Mouse (Mus musculus) bone marrow macrophage, adult 2 months (primary cell): ENCODE measurements around the gene Myo1f. TPM values are rescaled to one million over a fixed set of nuclear protein-coding genes. Genes with fewer than 3 reads are reported as not detected.

Experiments
- H3K27ac ChIP-seq: 2 replicates; pipeline ENCODE4 v1.5.1; 2012; ENCODE audit warnings: low read depth, low read length; ENCODE audit not compliant: insufficient read depth
- H3K4me1 ChIP-seq: 2 replicates; pipeline ENCODE4 v1.6.1; 2012; ENCODE audit warnings: low read length; ENCODE audit not compliant: control insufficient read depth, insufficient read depth
- H3K4me3 ChIP-seq: 2 replicates; pipeline ENCODE4 v1.5.1; 2012; ENCODE audit warnings: mild to moderate bottlenecking, low read length, moderate library complexity; ENCODE audit not compliant: insufficient read depth
- CTCF ChIP-seq: IDR thresholded peaks from 2 replicates; pipeline ENCODE4 v1.5.1; 2012; ENCODE audit warnings: low read depth, mild to moderate bottlenecking, low read length, moderate library complexity
- POLR2A ChIP-seq: IDR thresholded peaks from 2 replicates; pipeline ENCODE4 v1.6.1; 2012; ENCODE audit warnings: mild to moderate bottlenecking, low read depth, low read length, borderline replicate concordance
- polyA plus RNA-seq: library from polyadenylated mRNA; stranded (reverse); fragments of >200 nt; gene quantifications from 2 replicates; pipeline ENCODE4 v1.2.4, GENCODE M21; 2012; ENCODE audit not compliant: missing spikeins, insufficient read depth, insufficient read length

The Myo1f gene
- 393 and 491 TPM in 2 replicates for polyA plus RNA-seq

DNA sequence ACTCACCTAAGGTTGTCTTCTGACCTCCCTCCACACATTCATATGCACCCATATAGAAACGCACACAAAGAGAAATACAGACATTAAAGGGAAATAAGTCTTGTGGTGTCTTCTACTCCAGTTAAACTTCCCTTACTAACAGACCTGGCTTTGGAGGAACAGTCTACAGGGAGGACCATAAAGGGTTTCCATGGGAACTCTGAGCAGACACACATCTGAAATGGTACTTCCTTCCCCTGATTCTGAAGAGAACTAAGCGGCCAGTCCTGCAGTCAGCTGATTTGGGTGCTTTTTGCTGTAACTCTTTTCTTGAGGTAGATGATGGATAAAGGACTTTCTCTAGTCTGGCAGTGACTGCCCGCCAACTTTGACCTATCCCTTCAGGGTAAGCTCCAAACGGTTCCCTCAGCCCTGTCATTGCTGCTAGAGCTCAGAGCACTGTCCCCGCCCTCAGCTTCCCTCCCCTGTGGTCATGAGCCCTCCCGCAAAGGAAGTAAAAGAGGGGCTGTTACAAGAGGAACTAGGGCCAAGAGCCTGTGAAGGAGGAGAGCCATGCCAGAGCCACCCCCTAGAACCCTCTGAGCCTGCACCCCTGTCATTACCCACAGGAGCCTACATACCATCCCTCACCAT is at the start of gene Myo1f:
Gene Myo1f, plus strand, starts transcription at position 485 of the 633 bp plus-strand sequence.
- TF ChIP-seq CTCF, result no peak
- TF ChIP-seq POLR2A, result peak; percentile 29; the same call in 1 of the 2 replicates
- Histone ChIP-seq H3K4me1 (peaks cover 31% of the 10 kb centered on the region), H3K4me3 (peak within 1 kb of the TSS; percentile 67), H3K27ac (peak within 1 kb of the TSS; percentile 90)

DNA sequence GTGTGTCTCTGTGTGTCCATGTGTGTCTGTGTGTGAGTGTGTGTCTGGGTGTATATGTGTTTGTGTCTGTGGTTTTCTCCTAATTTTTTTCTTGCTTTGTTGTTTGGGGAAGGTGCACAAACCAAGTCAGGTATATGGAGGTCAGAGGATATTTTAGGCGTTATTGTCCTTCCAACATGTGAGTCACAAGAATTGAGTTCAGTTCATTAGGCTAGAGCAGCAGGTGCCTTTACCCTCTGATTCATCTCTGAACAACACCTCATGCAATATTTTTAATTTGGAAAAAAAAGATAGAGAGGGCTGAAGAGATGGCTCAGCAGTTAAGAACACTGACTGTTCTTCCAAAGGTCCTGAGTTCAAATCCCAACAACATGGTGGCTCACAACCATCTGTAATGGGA is 47.1 kb upstream of the Myo1f start:
- no peak overlapping the region for H3K27ac ChIP-seq
- TF ChIP-seq POLR2A (no peak), CTCF (no peak)
- H3K4me3 ChIP-seq, result no peak overlapping the region
- peaks cover 12% of the 10 kb centered on the region for H3K4me1 ChIP-seq

DNA sequence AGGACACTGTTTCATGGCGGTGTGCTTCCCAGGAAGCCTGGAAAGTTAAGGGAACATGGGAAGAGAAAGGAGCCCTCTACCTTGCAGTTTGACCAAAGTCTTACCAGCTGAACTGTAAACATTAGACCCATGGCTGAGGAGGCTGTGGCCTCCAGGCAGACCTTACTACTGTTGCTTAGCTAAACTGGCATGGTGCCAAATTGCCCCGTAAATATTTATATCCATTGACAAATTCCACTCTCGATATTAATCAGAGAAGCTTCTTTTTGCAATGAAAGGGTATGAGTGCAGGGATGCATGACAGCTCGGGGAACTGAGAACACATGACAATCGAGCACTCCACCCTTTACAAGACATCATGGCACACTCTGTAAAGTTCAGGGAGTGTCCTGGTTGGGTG is 45.3 kb upstream of the Myo1f start:
- Histone ChIP-seq H3K4me1 (0 out of 2 replicates have a peak, but pooled peaks cover 2% of the 10 kb centered on the region), H3K27ac (no peak overlapping the region), H3K4me3 (no peak overlapping the region)
- no peak for TF ChIP-seq CTCF
- no peak for TF ChIP-seq POLR2A

DNA sequence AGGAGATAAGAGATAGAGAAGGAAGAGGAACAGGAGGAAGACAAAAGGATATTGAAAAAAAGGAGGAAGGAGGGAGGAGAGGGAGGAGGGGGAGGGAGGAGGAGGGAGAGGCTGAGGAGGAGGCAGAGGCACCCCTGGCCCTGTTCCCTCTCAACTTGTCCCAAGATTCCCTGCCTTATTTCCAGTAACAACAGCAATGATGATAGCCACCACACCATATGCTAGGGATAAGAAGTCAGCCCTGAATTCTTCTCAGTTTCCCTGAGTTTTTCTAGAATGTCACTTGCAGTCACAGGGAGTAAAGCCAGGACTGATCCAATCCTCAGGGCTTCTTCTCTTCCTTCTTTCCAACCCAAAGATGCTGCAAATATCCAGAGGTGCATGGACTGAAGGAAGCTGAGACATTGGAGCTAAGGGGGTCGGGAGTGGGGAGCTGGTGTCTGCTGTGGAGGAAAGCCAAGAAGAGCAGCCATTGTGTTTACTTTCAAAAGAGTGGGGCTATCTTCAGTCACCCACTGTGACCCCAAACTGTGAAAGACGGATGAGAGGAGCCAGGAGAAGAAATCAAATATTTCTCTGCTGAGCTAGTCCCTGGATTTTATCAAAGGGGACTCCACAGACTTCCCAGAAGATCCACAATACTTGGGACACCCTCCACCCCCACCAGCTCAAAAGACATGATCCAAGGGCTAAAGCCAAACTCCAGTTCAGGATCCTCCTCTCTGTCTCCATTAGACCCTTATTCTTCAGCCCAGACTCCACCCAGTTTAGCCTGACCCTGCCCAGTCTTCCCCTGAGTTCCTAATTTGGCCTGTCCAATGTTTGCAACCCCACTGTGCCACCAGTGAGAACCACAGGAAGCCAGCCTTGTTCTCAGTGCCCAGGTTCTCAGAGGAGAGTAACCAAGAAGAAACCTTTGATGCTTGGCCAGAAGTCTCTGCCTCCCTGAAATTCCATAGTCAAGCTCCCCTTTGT is 42.8 kb upstream of the Myo1f start:
- TF ChIP-seq CTCF, result no peak
- no peak for TF ChIP-seq POLR2A
- H3K27ac ChIP-seq, result no peak overlapping the region
- 0 out of 2 replicates have a peak, but pooled peaks cover 2% of the 10 kb centered on the region for H3K4me1 ChIP-seq
- no peak overlapping the region for H3K4me3 ChIP-seq

DNA sequence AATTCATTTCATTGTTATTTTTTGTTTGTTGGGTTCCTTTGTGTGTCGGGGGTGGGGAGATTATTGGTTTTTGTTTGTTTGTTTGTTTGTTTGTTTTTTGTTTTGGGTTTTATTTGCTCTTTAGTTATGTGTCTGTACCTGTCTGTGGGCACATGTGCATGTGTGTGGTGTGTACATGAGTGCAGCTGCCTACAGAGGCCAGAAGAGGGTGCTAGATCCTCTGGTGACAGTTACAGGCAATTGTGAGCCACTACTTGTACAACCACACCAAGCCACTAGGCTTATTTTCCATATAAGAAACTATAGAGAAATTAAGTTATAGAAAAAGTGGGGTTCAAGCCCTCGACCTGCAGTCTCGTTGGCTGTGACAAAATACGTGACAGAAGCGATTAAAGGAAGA is 41.6 kb upstream of the Myo1f start:
- H3K27ac ChIP-seq, result no peak overlapping the region
- H3K4me3 ChIP-seq, result no peak overlapping the region
- H3K4me1 ChIP-seq, result 0 out of 2 replicates have a peak, but pooled peaks cover 2% of the 10 kb centered on the region
- TF ChIP-seq POLR2A (no peak), CTCF (no peak)

DNA sequence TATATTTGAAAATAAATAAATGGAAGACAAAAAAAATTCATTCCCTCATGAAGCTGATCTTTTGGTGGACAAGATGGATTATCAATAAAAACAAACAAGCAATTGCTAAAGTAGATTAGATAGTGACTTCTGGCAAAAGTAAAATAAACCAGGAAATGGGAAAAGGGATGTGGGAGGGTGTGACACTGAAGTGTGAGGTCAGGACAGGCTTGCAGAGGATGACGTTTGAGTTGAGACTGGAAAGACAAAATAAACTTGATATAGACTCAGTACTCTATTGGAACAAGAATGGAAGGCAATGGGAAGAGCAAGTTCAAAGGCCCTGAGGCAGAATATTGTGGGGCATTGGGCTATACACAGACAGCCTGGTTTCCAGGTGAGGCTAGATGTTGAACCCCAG is 35.1 kb upstream of the Myo1f start:
- H3K4me3 ChIP-seq, result no peak overlapping the region
- TF ChIP-seq POLR2A (no peak), CTCF (no peak)

DNA sequence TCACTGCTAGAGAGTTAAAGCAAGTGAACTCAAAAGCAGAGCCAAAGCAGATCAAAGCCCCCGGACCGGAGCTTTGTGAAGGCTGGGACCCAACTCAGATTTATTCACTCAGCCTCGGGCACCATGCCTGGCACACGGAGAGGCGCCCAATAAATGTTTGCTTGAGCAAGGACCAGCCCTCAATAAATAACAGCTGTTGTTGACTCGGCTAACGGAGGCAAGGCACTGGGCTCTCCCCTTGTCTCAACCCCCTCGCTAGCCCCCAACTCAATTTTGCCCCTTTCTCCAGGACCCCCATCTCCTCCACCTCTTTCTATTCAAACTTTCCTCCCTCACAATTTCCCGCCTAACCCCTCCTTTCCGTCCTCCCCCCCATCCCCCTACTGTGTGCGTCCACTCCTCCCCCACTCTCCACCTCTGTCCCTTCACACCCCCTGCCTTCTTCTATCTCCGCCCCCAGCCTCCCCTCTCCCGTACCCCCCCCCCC is 32.0 kb upstream of the Myo1f start:
- no peak overlapping the region for H3K27ac ChIP-seq
- no peak for TF ChIP-seq POLR2A
- no peak for TF ChIP-seq CTCF
- peak overlapping the region; percentile 86; the same call in 1 of the 2 replicates for H3K4me3 ChIP-seq
- H3K4me1 ChIP-seq, result peaks cover 3% of the 10 kb centered on the region; the same call in 1 of the 2 replicates

More for the DNA sequence above, 35.1 kb upstream of the Myo1f start:
- Histone ChIP-seq H3K4me1 (peaks cover 1% of the 10 kb centered on the region; the same call in 1 of the 2 replicates), H3K27ac (no peak overlapping the region)

- Histone ChIP-seq H3K4me1 (peaks cover 3% of the 10 kb centered on the region; the same call in 1 of the 2 replicates), H3K27ac (0 out of 2 replicates have a peak within 1 kb of the TSS, but pooled peaks have one; percentile 2), H3K4me3 (peak within 1 kb of the TSS; percentile 86)
- TF ChIP-seq CTCF, result no peak
- TF ChIP-seq POLR2A, result no peak
These were observed 31.4 kb upstream of the Myo1f start, which contains the start of gene Adamts10 for GRCm38 (mm10) chr17:33523918-33524755. TSS of gene Adamts10 (plus strand) at chr17:33524204.

DNA sequence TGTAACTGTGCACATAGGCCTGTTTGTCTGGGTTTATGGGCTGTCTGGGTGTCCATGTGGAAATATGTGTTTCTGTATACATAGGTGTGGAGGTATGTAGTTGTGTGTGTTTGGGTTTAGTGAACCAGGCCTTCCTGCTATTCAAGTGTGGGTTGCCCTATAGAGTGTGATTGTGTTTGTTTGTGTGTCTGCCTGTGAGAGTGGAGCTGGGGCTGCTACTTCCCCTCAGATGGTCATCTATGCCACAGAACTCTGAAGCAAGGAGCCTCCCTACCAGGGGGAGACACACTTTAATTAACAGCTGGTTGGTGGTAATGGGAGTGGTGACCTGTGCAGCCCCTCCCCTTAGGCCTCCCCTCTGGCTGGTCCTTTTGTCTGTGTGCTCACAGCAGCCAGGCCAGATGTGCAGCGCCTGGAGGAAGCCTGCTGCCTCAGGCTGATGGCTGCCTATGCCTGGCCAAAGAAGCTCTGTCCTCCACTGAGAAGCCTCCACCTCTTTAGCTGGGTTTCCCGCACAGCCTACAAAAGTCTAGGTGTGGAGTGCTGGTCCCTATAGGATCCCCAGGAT is 30.6 kb upstream of the Myo1f start:
- H3K4me1 ChIP-seq, result peaks cover 3% of the 10 kb centered on the region; the same call in 1 of the 2 replicates
- H3K4me3 ChIP-seq, result peak overlapping the region; percentile 86
- H3K27ac ChIP-seq, result no peak overlapping the region
- TF ChIP-seq POLR2A (no peak), CTCF (no peak)
